Mouse (Mus musculus) spleen, postnatal 36 days (tissue): ENCODE measurements around the gene Efcab2.
A peak's percentile ranks its signal among the peaks of the same experiment; 100 is the strongest.

Source experiments
- DNase-seq, 2 experiments: peaks; one replicate each; pipeline ENCODE4 v3.0.0; 2022; ENCODE audit warnings: low spot score in 2 of 2, mixed read lengths in 1 of 2

Efcab2 gene

DNA sequence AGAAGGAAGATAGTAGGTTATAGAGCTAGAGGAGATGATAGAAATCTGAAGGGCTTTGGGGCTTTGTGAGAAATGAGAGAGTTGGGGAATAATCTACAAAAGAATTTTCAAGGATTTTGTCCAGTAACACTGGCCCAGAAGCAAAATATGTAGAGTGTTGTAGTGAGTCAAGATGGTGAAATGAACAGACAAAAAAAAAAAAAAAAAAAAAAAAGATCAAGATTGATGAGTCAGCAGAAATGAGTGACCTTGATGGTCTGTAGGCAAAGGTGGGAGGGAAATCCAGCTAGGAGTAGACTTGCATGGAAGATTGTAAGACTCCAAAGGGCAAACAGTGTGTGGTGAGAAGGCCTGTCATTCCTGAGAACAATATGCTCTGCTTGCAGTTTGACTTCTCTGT is 78.0 kb downstream of the Efcab2 start:
- DNase-seq: no peak

DNA sequence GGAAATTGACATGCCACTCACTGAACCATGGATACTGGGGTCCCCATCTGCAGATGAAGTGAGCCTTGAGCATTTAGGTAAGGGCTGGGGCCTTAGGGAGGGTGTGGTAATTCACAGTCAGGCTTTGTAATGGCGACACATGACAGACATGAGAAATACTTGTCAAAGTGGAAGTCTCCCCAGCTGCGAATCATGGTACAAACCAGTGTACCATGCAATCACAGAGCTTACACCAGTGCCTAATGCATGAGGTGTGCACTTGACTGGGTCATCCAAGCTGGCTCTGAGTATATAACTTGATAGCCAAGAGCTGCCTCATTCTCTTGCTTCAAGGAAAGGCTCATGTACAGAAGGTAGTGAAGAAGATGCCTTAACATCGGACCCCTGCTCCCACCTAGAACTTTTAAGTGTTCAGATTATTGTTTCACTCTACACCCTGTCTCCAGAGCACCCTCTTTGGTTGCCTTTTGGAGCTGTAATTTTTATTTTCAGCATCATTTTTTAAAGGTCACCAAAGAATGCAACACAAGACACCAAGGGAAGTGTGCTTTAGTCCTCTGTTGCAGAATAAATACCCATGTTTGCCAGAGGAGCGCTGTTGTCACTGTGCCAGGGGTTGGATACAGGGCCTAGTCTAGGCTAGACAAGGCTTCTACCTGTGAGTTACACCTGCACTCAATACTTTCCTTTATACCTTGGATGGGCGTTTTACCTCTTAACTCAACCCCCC is 79.4 kb downstream of the Efcab2 start:
- no peak for DNase-seq

DNA sequence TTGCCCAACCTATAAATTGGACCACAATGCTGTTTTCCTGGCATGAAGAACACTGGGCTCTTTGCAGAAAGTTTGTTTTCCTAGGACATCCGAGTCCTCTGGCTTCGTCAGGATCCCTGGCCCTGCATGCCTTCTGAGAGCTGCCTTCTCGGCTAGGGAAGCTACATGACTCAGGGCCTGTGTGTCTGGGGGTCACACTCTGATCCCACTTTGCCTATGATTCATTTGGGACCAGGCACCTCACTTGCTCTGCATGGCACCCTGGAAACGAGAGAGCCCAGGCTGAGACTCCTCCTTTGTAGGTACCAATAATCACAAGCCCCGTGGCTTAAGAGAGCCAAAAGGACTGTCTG is 80.0 kb downstream of the Efcab2 start:
- DNase-seq: no peak

DNA sequence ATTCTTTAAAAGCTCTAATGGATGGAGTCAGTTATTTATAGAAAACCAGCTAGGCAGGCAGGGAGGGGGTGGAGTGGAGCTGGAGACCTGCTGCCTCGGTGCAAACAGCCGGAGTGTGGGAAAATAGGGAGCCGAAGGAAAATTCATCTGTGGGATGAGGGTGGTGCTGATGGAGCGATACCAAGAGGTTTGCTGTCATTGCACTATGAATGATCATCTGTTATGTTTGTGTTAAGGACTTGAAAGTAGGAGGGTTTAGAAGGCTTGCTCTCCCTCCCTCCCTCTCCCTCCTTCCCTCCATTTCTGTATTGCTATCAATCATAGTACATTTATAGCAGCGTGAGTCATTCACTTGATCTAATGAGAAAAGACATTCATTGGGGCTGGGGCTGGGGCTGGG is 80.9 kb downstream of the Efcab2 start:
- DNase-seq: no peak

DNA sequence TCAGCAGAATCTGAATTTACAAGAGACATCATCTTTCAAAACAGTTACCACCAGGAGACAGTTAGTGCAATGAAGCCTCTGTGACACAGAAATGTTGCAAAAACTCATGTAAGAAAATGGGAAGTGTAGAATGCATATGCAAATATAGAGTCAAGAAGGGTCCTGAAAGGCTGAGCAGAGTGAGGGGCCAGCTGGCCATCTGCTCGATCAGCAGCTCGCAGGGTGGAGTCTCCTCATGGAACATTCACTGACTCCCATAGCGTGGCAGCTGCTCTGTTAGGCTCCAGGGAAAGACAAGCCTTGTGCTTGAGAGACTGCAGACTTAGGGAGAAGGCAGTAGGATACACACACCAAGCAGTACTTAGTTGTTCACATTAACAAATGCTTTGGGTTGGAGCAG is 83.2 kb downstream of the Efcab2 start:
- no peak for DNase-seq

DNA sequence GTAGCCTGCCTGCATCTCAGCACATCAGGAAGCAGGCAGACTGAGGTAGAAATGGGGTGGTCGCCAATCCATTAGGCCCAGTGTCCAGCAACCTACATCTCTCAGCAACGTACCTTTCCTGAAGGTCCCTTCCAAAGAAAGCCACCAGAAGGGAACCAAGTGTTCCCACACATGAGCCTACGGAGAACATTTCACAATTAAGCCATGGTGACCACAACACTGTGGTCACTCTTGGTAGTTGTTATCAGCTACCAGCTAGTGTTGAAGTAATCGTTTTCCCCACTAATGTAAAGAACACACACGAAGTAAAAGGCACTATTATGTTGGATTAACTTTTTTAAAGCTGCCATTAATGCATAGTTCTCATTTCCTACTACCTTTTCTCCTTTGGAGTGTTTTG is 85.8 kb downstream of the Efcab2 start:
- DNase-seq: no peak

DNA sequence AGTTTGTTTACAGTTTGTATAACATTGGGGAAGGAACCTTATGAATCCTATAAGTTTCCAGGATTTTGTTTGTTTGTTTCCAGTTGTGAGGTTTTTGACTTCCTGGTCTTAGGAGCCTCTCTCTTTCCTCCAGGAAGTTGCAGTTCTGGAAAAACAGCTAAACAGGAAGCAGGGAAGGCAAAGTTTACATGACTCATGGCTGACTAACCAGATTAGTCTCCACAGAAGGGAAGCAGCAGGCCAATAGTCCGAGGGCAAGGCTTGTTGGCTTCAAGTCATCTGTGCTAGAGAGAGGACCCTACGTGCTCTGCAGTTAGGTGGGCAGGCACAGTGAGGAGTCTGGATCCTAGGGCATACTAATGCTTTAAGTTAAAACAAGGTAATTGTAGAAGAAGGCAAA is 86.6 kb downstream of the Efcab2 start:
- DNase-seq: no peak

DNA sequence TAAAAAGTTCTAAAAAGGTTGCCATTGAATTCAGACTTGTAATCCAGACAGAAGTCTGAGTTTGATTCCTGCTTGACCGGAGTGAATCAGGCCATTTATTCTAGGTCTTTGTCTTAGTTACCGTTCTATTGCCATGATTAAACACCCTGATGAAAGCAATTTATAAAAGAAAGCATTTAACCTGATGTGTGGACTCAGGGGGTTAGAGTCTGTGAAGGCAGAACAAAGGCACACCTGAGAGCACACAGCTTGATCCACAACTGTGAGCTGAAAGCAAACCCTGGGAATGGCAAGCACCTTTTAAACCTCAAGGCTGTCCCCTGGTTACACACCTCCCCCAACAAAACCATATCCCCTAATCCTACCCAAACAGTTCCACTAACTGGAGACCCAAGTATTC is 90.3 kb downstream of the Efcab2 start:
- DNase-seq: no peak

DNA sequence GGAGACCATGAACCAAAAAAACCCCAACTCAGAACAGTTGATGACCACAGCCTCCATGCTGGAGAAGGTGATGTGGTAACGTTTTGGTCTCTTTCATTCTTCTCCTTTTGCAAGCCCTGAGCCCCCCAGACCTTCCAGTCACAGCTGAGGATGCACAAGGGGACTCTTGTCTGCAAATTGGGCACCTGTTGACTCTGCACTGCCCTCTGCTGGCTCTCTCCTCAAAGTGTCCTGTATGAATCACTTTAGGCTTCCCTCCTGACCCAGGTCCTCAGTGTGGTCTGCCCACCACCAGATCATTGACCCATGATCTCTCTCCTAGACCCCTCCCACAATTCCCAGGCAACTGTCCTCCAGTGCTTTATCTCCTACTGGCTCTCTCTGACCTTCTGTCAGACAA is 91.0 kb downstream of the Efcab2 start:
- DNase-seq: peak; percentile 22 to 23

DNA sequence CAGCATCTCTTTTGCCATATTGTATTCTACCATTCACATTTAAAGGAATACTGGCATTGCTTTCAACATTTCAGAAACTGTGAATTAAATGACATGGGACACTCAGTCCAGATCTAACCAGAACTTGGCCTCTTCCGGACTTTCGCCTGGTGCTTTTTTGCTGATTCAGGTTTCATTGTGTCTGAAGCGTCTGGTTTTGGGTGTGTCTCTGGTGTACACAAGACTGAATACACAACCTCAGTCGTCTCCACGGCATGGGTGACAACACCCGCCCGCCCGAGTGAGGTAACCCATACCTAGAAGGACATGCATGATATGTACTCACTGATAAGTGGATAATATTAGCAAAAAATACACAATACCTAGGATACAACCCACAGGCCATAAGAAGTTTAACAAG is 101.1 kb downstream of the Efcab2 start:
- no peak for DNase-seq

DNA sequence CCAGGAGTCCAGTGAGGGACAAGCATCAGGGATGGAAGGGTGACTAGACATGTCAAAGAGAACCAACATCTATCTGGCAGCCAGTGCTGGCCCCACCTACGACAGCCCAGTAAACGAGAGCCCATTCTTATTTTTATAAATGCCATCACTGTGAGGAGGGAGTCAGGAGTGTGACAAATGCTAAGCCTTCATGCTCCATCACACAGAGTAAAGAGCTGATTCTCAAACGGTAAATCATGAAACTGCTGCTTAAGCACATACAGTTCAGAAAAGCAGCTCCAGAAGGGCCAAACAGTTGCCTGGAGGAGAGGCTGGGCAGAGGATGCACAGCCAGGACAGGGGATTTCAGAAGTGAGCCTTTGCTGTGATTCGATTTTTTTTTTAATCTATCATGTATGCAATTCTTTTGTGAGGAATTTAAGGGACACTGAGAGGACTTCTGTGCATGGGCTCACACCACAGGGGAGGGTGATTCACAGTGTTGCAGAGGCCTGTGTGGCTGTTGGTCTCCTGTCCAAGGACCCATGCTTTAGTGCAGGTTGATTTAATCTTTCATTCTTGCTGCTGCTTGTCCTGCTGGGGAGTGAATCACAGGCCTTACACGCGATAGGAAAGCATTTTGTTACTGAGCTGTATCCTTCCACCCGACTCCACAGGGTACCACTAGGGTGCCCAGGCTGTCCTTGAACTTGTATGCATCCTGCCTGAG is 106.6 kb downstream of the Efcab2 start:
- no peak for DNase-seq

DNA sequence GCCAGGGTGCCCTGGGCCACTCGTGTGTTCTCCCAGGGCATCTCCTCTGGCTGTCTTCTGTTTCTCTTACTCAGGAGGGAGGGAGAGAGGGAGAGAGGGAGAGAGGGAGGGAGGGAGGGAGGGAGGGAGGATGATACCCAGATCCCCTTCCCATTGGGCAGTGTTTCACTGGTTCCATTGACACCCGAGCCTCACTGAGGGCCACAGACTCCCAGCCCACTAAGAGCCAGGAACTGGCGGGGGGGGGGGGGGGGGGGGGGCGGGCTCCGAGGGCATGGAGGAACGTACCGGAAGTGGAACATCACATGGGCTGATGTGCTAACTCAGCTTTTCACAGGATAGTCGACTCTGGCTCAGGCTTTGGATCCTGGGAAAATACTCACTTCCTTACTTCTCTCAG is 108.1 kb downstream of the Efcab2 start:
- DNase-seq: no peak

DNA sequence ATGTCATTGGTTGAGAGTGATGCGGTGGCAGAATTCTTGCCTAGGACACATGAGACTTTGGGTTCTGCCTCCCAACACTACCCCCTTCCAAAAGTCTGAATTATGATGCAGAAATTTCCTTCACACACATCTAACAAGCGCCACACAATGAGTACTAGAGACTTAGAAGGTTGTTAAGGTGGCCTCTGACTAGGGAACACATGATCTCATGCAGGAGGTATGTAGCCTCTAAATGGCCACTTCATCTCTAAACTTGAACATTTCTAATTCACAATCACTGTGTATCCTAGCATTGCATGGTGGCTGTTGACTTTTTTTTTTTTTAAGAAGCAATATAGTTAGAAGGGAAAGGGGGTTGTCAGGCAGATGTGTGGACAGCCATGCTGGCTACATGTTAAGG is 110.0 kb downstream of the Efcab2 start:
- DNase-seq: no peak

DNA sequence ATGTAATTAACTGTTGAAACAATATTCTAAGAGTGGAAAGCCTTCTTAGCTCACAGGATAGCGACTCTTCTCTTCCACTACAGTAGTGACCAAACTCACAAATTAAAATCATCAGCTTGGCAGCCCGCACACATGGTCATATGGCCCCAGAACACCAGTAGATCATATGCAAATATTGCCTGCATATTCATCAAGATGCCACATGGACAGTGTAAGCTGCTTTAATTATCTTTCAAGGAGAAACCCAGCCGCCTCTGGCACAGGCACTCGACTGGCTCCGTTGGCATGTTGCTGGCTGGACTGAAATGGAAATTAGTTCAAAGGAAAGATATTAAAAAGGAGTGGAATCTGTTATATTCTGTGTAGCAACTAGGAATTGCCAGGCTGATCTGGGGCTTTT is 116.5 kb downstream of the Efcab2 start:
- DNase-seq: no peak

DNA sequence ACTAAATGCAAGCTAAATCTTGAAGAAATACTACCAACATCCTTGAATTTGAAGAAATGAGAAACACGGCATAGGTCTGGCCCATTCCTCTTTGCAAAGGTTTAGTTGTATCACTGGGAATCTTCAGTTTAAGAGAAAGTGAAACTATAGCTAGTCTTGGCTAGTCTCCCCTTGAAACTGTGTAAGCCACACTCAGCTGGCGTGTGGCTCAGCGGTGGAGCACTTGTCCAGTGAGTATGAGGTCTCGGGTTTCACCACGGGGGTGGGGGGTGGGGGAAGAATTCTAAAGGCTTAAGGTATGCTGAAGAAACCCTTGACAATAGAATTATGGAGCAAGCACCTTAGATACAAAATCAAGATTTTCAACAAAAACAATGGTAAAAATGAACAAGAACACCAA is 117.3 kb downstream of the Efcab2 start:
- DNase-seq: no peak

DNA sequence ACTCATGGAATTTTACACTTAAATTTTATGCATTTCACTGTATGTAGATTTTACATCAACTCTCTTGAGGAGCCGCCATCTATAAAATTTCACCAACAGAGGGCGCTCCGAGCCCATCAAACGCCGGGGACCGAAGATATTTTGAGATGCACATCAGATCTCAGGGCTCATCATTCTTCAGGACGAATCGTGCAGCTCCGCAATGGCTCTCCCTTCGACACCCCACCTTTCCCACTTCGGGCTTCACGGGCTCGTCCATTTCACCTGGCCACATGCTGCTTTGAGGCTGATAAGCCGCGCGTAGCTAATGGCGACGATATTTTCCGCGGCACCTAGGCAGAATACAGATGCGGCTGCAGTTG is 121.3 kb downstream of the Efcab2 start:
- peak; percentile 15 to 17 for DNase-seq

DNA sequence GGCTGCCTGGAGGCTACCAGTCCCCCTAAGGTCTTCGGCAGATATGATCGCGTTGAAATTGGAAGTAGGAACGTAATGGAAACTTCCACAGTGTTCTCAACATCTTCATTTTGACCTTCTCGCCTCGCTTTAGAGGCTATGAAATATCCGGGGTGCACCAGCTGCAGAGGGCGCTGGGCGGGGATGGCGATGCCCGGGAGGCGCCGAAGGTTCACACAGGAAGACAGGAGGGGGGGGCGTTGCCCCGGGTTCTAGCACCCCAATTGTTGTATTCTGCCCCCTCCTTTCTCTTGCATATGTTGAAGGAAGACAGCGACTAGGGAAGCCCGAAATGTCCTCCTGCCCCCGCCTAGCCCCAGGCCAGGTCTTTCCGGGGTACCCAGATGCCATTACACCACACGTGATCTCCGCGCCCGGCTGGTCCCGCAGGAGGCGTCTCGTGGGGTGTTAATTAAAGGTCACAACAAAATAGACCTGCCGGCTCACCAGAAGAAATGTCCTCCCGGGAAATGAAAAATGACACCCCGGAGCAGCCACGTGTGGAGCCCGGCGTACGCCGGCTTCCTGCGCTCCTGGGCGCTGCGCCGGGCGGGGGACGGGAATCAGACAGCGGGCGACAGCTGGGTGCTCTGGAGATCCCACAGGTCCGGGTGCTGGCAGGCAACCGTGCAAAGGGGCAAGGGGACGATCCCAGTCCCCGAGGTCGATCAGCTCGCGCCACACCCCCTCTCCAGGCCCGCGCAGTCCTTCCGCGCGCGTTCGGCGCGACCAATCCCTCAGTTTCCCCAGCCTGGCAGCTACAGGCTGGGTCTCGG is 121.9 kb downstream of the Efcab2 start:
- DNase-seq: no peak

DNA sequence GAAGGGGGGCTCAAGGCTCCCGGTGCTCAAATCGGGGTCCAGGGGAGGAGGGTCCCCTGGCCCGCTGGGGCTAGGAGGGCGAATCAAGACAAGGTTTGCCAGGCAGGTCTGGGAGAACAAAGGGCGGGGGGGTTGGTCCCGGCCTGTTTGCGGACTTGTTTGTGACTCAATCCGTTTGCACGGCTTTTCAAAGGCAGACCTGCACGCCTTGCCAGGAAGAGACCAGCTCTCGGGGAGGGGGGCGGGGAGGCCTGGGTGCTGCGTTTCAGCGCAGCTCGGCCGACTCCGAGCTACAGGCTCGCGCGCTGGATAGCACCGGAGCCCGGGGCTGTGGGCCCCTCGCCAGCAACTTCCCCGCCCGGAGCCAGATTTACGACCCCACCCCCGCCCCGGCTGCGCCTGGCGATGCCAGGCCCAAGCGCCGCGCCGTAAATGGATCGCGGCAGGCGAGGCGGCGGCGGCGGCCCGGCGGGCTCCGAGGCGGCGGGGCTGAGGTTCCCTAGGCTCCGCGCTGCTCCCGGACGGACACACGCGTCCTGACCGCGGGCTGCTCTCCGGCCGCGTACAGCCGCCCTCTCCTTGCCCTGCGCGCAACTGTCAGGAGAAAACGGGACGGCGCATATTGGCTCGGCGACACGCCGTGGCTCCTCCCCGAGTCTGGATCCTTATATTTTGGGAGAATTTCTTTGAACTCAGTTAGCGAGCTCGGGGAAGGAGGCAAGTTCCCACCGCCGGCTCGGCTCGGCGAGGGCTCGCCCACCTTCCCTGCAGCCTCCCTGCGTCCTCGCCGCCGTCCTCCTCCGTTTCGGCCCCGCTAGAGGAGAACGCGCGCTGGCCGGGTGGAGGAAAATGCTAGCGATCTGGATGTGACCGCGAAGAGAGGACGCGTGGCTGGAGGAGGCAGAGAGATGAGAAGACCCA is 122.8 kb downstream of the Efcab2 start, which contains the start of gene Kif26b:
Kif26b (plus strand) TSS at position 695 of the 921 bp plus-strand sequence.
- no peak for DNase-seq

DNA sequence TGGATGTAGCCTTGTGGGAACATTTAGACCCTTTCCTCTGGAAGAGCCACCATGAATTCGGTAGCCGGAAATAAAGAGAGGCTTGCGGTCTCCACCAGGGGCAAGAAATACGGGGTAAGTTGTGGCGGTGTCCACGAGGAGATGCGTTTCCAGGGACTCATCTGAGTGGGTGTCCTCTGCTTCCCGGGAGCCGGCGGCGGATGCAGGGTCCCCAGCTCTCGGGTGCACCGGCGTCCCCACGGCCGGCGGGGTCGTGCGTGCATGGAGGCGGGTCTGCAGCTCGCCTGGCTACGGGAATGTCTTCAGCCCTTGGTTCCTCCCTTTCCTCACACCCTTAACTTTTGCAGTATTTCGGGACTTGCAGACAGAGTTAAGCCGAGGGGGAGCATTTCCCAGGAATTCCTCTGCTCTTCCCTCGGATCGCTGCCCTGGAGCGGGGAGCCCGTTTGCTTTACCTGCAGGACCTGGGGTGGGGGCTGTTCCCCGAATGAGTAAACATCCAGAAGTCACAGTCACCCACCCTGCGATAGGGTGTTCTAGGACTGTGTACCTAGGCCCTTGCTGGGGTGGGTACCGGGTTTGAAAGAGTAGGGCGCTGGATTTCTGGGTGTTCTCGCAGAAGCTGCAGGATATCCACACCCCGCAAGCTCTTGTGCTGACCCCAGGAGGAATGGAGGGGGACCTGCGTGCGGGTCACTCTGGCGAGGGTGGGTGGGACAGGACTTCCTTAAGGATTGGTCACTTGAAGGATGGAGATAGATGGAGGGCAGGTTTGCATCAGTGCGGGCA is 123.8 kb downstream of the Efcab2 start:
- no peak for DNase-seq

DNA sequence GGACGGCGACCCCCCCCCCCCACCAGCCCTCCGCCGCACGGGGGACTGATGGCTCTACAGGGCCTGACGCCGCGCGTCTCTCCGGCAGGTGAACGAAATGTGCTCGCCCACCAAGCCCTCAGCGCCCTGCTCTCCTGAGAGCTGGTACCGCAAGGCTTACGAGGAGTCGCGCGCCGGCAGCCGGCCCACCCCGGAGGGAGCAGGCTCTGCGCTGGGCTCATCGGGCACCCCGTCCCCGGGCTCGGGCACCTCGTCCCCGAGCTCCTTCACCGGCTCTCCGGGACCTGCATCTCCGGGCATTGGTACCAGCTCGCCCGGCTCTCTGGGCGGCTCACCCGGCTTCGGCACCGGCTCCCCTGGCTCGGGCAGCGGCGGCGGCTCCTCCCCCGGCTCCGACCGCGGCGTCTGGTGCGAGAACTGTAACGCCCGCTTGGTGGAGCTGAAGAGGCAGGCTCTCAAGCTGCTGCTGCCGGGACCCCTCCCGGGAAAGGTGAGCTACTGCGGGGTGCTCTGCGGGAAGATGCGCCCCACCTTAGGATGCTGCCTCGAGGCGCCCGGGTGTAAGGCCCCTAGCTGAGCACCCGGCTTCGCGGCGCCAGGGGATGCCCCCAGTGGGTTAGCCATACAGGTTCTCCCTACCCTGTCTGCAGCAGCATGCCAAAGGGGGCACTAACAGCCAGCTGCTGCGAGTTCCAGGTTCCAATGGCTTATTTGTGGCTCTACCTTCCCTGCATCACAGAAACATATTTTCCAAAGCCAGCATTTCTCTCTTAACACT is 124.6 kb downstream of the Efcab2 start:
- DNase-seq: peak; percentile 8 to 35
